Mouse (Mus musculus): ENCODE data around the gene Rc3h1. TPM values are rescaled to one million over a fixed set of nuclear protein-coding genes. Genes with fewer than 3 reads are reported as not detected.

Gene Rc3h1
- polyA plus RNA-seq, 1 experiment = 1.2 TPM

DNA sequence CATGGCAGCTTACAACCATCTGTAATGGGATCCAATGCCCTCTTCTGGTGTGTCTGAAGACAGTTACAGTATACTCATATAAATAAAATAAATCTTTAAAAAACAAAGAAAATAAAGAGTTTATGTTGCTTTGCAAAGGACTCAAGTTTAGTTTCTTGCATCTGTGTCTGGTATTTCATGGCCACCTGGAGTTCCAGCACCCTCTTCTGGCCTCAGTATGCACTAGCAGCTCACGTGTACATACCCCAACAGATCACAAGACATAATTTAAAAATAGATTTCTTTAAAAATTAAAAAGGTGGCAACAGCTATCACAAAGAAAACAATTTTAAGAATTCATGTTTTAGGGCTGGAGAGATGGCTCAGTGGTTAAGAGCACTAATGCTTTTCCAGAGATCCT lies 15.7 kb downstream of the Rc3h1 start:
- no peak for TF ChIP-seq GATA1 (IDR thresholded peaks at IDR 0.05; ENCODE audit: low read length)

DNA sequence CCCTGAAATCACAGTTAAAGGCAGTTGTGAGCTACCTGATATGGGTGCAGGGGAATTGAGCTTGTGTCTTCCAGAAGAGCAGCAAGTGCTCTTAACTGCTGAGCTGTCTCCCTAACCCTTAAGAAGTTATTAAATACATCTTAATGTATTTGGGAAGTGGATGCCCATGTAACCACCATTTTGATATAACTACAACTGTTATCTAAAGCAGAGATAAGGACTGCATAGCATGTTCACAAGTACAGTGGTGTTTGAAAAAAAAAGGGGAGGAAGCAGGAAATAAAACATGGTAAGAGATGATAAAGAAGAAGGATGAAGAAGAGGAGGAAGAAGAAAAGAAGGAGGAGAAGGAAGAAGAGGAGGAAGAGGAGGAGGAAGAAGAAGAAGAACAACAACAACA lies 25.1 kb downstream of the Rc3h1 start:
- TF ChIP-seq GATA1 (IDR thresholded peaks at IDR 0.05; ENCODE audit: low read length) = no peak

DNA sequence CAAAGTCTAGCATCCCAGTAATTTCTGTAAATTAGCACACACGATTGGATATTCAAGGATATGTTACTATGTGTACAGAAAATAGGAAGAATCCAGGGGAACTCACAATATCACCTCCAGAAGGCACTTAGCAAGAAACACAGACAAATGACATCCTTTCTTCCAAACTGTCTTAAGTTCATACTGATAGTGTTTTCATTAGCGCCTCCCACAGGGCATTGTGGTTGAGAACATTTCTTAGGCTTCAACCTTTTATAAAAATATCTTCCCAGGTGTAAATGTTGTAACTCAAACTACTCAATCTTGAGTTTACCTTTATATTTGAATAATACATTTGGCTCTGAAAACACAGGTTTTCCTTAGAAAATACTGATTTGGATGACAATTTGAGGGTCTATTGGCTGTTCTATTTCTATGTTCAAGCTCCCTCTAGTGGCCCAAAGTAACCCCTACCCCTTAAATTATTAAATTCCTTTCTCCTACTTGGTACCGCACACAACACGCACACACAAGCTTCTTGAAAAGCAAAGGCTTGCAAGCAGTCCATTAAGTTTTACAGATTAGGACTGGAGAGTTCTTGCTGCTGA lies 27.8 kb downstream of the Rc3h1 start:
- TF ChIP-seq GATA1 (IDR thresholded peaks at IDR 0.05; ENCODE audit: low read length) = no peak

DNA sequence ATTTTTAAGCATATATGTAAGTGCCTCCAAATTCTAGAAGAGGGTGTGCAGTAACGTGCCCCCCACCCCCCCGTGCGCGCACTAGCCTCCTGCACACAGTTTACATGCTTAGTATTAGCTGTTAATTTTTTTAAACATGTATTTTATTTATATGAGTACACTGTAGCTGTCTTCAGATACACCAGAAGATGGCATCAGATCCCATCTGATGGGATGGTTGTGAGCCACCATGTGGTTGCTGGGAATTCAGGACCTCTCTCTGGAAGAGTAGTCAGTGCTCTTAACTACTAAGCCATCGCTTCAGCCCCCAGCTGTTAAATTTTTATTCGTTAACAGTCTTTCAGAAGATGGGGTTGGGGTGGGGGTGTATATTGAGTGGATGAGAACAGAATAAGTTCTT lies 29.3 kb downstream of the Rc3h1 start:
- no peak for TF ChIP-seq GATA1 (IDR thresholded peaks at IDR 0.05; ENCODE audit: low read length)

DNA sequence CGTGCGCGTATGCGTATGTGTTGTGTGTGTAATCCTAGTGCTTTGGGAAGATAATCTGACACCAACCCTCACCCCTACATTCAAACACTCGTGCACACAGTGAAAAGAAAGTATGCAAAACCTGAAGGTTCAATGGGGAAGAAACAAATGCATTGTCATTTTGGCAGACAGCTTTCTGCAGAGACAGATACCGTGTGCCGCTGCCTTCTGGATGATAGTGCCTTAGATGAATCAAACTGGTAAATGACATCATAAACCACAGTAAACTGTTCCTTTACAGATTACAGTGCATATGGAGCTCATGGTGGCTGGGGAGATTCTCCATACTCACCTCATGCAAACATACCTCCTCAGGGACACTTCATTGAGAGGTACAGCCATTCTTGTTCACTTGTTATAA lies 57.0 kb downstream of the Rc3h1 start:
- peak; percentile 73 for TF ChIP-seq GATA1 (IDR thresholded peaks at IDR 0.05; ENCODE audit: low read length)

DNA sequence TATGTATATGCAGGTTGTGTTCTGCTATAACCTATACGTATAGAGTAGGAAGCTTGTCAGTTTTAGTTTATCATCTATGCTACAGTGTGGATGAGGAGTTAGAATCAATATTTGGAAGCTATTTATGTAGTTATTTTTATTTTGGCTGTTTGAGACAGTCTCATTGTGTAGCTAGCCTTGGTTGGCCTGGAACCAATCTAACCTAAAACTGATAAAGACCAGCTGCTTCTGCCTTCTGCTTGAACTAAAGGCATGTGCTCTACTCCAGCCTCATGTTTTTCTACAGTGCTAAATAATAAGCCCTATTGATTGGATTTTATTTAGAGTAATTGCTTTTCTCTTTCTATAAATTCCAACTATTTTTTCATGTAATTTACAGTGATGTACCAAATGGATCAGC lies 61.0 kb downstream of the Rc3h1 start:
- no peak for TF ChIP-seq GATA1 (IDR thresholded peaks at IDR 0.05; ENCODE audit: low read length)

DNA sequence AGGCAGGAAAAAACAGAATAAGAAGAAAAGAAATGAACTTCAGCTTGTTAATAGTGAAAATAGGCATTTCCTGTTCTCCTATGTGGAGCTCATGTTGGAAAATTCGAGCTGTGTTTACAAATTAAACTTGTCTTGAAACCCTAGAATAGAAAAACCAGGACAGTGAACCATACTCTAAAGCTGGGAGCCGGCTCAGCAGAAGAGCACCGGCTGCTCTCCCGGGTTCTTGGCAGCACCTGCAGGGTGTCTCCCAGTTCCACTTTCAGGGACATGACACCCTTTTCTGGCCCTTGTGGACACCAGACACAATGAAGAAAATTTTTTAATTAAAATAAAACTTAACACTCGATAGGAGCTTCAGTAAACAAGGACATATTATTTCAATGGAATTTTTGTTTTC lies 62.4 kb downstream of the Rc3h1 start:
- no peak for TF ChIP-seq GATA1 (IDR thresholded peaks at IDR 0.05; ENCODE audit: low read length)

DNA sequence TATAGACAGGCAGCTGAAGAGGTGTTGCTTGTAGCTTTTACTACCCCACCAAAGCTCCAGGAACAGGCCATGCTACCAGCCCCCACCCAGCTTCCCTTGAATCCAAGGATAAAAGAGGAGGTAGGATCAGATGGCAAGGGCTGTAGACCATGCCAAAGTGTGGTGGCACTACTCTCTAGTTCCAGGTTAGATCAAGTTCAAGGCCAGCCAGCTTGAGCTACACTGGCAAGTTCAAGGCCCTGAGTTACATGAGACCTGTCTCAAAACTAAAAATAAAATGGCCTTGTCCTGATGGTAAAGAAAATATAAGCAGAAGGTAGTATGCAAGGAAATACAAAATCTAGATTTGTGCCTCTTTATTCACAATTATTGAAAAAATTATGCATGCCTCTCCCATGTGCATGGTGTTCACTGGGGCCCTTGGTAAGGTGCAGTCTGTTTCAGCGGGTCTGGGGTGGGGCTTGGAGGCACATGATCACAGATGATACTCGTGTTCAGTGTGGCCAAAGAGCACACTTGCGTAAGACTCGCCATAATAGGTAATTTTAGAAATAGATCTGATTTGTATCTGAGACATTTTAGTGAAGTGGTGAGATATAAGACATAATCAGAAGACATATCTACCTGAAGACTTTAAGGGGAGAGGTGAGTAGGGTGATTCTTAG lies 72.0 kb downstream of the Rc3h1 start, which contains the start of gene Serpinc1:
TSS of gene Serpinc1 (plus strand) at position 515 of the 665 bp plus-strand sequence.
- no peak for TF ChIP-seq GATA1 (IDR thresholded peaks at IDR 0.05; ENCODE audit: low read length)

DNA sequence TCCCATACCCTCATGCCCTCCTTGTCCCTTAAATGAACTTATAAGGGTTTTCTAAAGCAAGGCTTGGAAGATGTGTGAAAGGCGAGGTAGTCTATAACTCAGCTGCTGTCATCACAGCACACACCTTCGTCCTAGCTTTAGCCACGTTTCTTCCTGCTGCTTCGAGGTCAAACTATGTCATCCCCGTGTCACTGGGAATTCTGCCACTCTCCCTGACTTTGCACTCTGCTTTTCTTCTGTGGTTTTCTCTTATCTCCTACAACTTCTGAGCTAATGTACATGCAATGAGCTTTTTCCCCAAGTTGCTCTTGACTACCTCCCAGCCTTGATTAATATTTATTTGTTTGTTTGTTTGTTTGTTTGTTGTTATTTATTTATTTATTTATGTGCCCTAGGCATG lies 73.8 kb downstream of the Rc3h1 start:
- TF ChIP-seq GATA1 (IDR thresholded peaks at IDR 0.05; ENCODE audit: low read length) = no peak

DNA sequence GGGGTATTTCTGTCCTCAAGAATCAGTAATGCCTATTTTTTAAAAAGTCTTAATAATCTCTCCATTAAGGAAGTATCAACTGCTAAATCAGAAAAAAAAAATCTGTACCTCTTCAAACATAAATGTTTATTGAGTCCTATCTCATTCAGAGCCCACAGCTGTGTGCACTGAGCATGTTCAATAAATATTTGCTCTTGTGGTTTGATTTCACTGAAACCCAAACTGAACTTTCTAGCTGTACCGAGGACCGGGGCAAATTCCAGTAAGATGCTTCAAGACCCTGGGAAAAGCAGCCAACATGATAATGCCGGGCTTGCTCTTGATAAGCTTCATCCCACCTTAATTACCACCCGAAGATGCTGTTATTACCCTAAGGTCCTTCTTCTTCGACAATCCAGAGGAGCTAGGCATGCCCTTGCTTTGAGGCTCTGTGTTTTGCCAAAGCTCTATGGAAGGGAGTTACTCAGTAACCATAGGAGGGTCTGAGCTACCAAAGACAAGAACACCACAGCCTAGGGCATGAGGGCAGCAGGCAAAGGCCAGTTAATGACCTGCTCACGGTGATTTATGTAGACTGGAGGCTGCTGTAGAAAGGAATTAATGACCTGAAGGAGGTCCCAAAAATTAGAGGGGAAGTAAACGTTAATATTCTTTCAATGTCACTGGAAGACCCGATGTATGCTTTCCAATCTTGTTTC lies 74.5 kb downstream of the Rc3h1 start:
- no peak for TF ChIP-seq GATA1 (IDR thresholded peaks at IDR 0.05; ENCODE audit: low read length)

DNA sequence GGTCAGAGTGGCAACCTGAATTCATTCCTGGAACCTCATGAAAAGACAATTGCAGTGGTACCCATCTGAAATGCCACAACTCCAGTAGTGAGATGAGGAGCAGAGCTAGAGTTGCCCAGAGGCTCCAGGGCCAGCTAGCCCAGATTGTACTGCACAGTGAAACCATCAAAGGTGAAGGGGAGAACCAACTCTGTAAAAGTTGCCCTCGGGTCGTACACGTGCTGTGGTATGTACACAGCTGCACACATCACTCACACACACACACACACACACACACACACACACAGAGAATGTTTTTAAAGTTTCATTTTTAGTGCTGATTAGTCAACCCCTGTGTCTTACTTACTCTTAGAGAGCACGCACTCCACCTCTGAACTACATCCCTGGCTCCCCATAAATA lies 75.1 kb downstream of the Rc3h1 start:
- no peak for TF ChIP-seq GATA1 (IDR thresholded peaks at IDR 0.05; ENCODE audit: low read length)

DNA sequence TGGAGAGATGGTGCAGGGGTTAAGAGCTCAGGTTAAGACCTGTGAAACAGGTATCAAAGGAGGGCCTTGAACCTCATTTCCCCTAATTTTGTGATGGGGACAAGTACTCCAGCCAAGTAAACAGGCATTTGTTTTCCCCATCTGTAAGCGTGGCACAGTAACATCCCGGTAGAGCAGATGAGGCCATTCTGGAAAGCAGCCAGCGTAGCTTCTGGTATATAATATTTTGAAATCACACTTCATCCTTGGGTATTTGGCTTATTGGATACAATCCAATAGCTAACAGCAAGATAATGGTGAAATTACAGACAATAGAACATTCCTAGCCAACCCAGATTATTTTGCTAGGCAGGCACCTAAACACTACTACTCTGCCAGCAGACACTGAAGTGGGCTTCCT lies 76.7 kb downstream of the Rc3h1 start:
- no peak for TF ChIP-seq GATA1 (IDR thresholded peaks at IDR 0.05; ENCODE audit: low read length)

DNA sequence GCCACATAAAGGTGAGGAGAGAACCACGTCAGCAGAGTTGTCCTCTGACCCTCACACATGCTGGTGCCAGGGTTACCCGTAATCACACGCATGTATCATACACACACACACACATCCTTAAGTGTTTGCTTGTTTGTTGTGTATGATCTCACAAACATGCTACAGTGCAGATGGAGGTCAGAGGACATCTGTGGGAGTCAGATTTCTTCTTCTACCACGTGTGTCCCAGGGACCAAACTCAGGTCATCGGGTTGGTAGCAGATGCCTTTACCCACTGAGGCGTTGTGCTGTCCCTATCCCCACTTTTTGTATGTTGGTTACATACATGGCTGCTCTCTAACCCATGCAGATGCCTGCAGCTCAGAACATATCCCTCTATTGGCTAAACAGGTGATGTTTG lies 79.3 kb downstream of the Rc3h1 start:
- no peak for TF ChIP-seq GATA1 (IDR thresholded peaks at IDR 0.05; ENCODE audit: low read length)

DNA sequence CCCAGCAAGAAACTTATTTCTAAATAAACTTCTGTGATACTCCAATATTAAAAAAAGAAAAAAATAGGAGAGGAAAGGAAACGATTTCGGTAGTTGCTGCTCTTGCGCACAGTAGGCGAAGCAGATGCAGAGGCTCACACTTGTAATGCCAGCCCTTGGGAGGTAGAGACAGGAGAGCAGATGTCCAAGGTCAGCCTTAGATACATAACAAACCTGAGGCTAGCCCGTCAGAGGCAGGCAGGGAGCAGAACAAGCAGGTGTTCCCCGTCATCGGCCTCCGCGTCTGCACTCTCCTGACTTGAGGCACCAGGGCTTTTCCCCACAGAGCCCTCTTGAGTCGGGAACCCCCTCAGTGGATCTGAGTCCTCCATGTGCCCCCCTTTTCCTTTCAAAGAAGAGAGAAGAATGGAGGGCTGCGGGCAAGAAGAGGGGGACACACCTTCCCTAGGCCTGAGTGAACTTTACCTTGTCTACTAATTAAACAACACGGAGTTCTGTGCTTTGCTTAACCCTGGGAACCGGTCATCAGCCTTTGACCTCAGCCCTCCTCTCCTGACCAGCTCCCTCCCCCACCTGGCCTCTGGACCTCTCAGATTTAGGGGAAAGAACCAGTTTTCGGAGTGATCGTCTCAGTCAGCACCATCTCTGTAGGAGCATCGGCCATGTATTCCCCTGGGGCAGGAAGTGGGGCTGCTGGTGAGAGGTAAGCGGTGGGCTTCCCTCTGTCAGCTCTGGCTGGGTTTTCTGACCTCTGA lies 80.8 kb downstream of the Rc3h1 start:
- TF ChIP-seq GATA1 (IDR thresholded peaks at IDR 0.05; ENCODE audit: low read length) = no peak

DNA sequence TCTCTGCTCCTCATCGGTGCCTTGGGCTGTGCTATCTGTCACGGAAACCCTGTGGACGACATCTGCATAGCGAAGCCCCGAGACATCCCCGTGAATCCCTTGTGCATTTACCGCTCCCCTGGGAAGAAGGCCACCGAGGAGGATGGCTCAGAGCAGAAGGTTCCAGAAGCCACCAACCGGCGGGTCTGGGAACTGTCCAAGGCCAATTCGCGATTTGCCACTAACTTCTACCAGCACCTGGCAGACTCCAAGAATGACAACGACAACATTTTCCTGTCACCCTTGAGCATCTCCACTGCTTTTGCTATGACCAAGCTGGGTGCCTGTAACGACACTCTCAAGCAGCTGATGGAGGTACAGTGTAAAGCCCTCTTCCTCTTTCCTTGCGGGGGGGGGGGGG lies 83.2 kb downstream of the Rc3h1 start:
- TF ChIP-seq GATA1 (IDR thresholded peaks at IDR 0.05; ENCODE audit: low read length) = no peak

DNA sequence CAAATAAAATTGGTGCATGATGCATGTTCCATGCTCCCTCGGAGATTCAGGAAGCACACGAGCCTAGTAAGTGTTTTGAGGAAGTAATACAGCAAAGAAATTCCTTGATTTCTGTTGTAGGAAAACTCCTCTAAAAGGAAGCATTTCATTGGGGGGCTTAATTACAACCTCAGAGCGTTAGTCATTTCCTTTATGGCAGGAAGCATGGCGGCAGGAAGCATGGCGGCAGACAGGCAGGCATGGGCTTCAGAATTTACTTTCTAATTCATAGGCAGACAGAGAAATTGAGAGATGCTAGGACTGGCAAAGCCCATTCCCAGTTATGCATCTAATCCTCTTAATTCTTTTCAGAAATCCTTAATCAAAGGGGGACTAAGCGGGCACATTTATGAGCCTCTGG lies 87.6 kb downstream of the Rc3h1 start:
- no peak for TF ChIP-seq GATA1 (IDR thresholded peaks at IDR 0.05; ENCODE audit: low read length)
